Mouse (Mus musculus) forebrain, embryonic 14.5 days (tissue): ENCODE results near the gene Gga1. TPM values are rescaled to one million over a fixed set of nuclear protein-coding genes. Genes with fewer than 3 reads are reported as not detected.

Experiments
- ATAC-seq: fragments of 200-750 bp; cut with Nextera tagmentation; 2 replicates; pipeline ENCODE4 v1.8.0; 2017; ENCODE audit warnings: mild to moderate bottlenecking, moderate library complexity
- DNase-seq: peaks from one replicate; pipeline ENCODE4 v3.0.0-alpha.2; 2015; ENCODE audit warnings: low spot score
- H3K27ac ChIP-seq: fragments of 300-500 bp; sonication (generic); 2 replicates; pipeline ENCODE4 v1.5.1; 2014; ENCODE audit warnings: low read depth, mild to moderate bottlenecking, control low read depth, low read length, moderate library complexity
- H3K27me3 ChIP-seq: fragments of 300-500 bp; sonication (generic); replicated peaks from 2 replicates; pipeline ENCODE4 v1.6.1; 2014; ENCODE audit warnings: low read length, control low read depth, mixed read lengths; ENCODE audit not compliant: control insufficient read depth, insufficient read depth
- H3K36me3 ChIP-seq: fragments of 300-500 bp; sonication (generic); 2 replicates; pipeline ENCODE4 v1.6.1; 2014; ENCODE audit warnings: low read length, control low read depth; ENCODE audit not compliant: control insufficient read depth, insufficient read depth
- H3K4me1 ChIP-seq: fragments of 300-500 bp; sonication (generic); 2 replicates; pipeline ENCODE4 v1.6.1; 2014; ENCODE audit warnings: antibody characterized with exemption, low read length, control low read depth; ENCODE audit not compliant: control insufficient read depth, insufficient read depth
- H3K4me2 ChIP-seq: fragments of 300-500 bp; sonication (generic); 2 replicates; pipeline ENCODE4 v1.6.1; 2014; ENCODE audit warnings: mild to moderate bottlenecking, control low read depth, low read length
- H3K4me3 ChIP-seq: fragments of 300-500 bp; sonication (generic); 2 replicates; pipeline ENCODE4 v1.5.1; 2014; ENCODE audit warnings: low read depth, low read length, control low read depth
- H3K9ac ChIP-seq: fragments of 300-500 bp; sonication (generic); 2 replicates; pipeline ENCODE4 v1.6.1; 2014; ENCODE audit warnings: mild to moderate bottlenecking, low read length, control low read depth, moderate library complexity
- H3K9me3 ChIP-seq: fragments of 300-500 bp; sonication (generic); replicated peaks from 2 replicates; pipeline ENCODE4 v1.6.1; 2016; ENCODE audit warnings: low read length, control low read depth, mixed read lengths; ENCODE audit not compliant: control insufficient read depth
- WGBS: fragments of 180-500 bp; shearing (Covaris S2); extraction: QIAGEN DNeasy Blood & Tissue Kit; methylation state at CpG from one replicate; pipeline ENCODE4 v1.1.7; 2014; 5-methylcytosine and 5-hydroxymethylcytosine counted together
- polyA plus RNA-seq: library from polyadenylated mRNA; unstranded; fragments of >200 nt; fragmentation: Nextera tagmentation; extraction: Ambion mirVana; gene quantifications from 2 replicates; pipeline ENCODE4 v1.2.1, GENCODE M21; 2014

Gga1 gene
- polyA plus RNA-seq, 1 experiment from 2014 or later: 34.8 TPM

- Histone ChIP-seq H3K9ac (no peak overlapping the region), H3K9me3 (no peaks in the 10 kb centered on the region), H3K27ac (no peak overlapping the region), H3K27me3 (0 out of 2 replicates have a peak, but pooled peaks cover 3% of the 10 kb centered on the region), H3K4me3 (no peak overlapping the region), H3K4me2 (no peak overlapping the region), H3K36me3 (peaks cover 24% of the 10 kb centered on the region), H3K4me1 (peaks cover 4% of the 10 kb centered on the region; the same call in 1 of the 2 replicates)
- 86% methylated on average over 4 of the region's 4 CpGs for WGBS
- no peak for ATAC-seq
- no peak for DNase-seq
Measured at GRCm38 (mm10) chr15:78897488-78897887, 20.5 kb downstream of the Gga1 start.

DNA sequence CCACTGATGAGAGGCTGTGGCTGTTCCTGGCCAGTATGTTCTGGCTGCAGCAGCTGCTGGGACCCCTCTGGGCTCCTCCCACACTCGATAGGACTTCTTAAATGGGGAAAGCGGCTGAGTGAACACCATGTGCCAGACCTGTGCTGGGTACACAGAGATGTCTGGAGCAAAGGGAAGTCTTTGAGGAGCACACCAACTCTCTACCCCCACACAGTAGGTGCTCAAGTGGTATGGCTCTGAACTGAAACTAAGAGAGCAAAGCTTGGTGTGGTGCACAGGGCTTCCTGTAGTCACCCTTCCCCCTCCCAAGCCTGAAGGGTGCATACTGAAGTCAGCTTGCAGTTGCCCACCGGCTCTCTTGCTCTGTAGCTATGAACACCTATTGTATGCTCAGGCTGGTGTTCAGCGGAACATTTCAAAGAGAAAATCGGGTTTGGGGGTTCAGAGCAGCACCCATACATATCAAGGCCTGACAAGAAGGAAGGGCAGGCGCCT lies 21.6 kb downstream of the Gga1 start:
- ATAC-seq (no peak), DNase-seq (no peak)
- no peaks in the 10 kb centered on the region for H3K9me3 ChIP-seq
- H3K4me3 ChIP-seq: no peak overlapping the region
- H3K27me3 ChIP-seq: 0 out of 2 replicates have a peak, but pooled peaks cover 3% of the 10 kb centered on the region
- WGBS: 58% methylated on average over 6 of the region's 6 CpGs
- peaks cover 4% of the 10 kb centered on the region; the same call in 1 of the 2 replicates for H3K4me1 ChIP-seq
- no peak overlapping the region for H3K9ac ChIP-seq
- H3K36me3 ChIP-seq: peaks cover 15% of the 10 kb centered on the region
- no peak overlapping the region for H3K27ac ChIP-seq
- H3K4me2 ChIP-seq: no peak overlapping the region

DNA sequence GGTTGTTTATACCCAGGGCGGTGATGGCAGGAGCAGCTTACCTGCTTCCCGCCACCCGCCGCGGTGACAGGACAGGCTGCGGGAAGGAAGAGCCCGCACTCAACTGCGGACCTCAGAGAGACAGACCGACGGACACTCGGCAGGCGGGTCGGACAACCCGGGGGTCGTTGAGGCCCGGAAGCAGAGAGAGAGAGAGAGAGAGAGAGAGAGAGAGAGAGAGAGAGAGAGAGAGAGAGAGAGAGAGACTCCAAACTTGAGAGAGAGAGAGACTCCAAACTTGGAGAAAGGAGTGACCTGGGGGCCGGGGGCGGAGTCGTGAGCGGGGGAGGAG lies 22.4 kb downstream of the Gga1 start, which contains the start of gene Gm49510:
TSS of gene Gm49510 (plus strand) at position 259 of the 331 bp plus-strand sequence.
- Histone ChIP-seq H3K9me3 (no peaks in the 10 kb centered on the region), H3K27ac (peak within 1 kb of the TSS; percentile 17; the same call in 1 of the 2 replicates), H3K36me3 (peaks cover 9% of the 10 kb centered on the region; the same call in 1 of the 2 replicates), H3K9ac (peak within 1 kb of the TSS; percentile 69), H3K4me1 (peaks cover 4% of the 10 kb centered on the region; the same call in 1 of the 2 replicates), H3K4me3 (peak within 1 kb of the TSS; percentile 46), H3K27me3 (0 out of 2 replicates have a peak, but pooled peaks cover 3% of the 10 kb centered on the region), H3K4me2 (peak within 1 kb of the TSS; percentile 88)
- ATAC-seq (no peak), DNase-seq (no peak)
- WGBS: 2% methylated on average over 17 of the region's 20 CpGs

GRCm38 (mm10) chr15:78899740-78900584 lies 23.0 kb downstream of the Gga1 start, which contains the start of gene Sh3bp1:
Sh3bp1 (plus strand) TSS chr15:78899768.
- Histone ChIP-seq H3K4me1 (peaks cover 4% of the 10 kb centered on the region; the same call in 1 of the 2 replicates), H3K9ac (peak within 1 kb of the TSS; percentile 69), H3K4me3 (peak within 1 kb of the TSS; percentile 46), H3K27me3 (0 out of 2 replicates have a peak, but pooled peaks cover 3% of the 10 kb centered on the region), H3K27ac (peak within 1 kb of the TSS; percentile 17; the same call in 1 of the 2 replicates), H3K9me3 (no peaks in the 10 kb centered on the region), H3K4me2 (peak within 1 kb of the TSS; percentile 88), H3K36me3 (peaks cover 4% of the 10 kb centered on the region; the same call in 1 of the 2 replicates)
- 2% methylated on average over 47 of the region's 47 CpGs for WGBS
- ATAC-seq (peak; percentile 50; the same call in 1 of the 2 replicates), DNase-seq (peak; percentile 50)

- Histone ChIP-seq H3K4me1 (peaks cover 4% of the 10 kb centered on the region; the same call in 1 of the 2 replicates), H3K27me3 (0 out of 2 replicates have a peak, but pooled peaks cover 3% of the 10 kb centered on the region), H3K9ac (peak overlapping the region; percentile 69), H3K36me3 (no peaks in the 10 kb centered on the region), H3K4me3 (peak overlapping the region; percentile 46), H3K27ac (no peak overlapping the region), H3K9me3 (no peaks in the 10 kb centered on the region), H3K4me2 (peak overlapping the region; percentile 88)
- no peak for ATAC-seq
- 22% methylated on average over 18 of the region's 18 CpGs for WGBS
- DNase-seq: no peak
Measured at GRCm38 (mm10) chr15:78900585-78901421, 23.8 kb downstream of the Gga1 start.

DNA sequence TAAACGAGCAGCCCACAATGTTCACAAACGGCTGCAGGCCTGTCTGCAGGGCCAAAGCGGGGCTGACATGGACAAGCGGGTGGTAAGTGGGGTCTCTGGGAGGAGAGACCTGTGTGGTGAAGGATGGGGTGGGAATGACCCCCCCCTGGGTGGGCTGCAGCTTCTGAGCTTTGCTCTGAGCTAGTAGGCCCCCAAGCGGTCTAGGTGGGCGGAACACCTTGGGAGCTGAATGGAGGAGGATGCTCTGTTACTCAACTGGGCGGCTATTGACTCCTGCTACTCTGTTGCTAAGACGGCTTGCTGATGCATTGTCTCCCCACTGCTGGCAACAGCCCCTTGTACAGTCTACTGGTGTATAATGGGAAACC lies 24.4 kb downstream of the Gga1 start:
- 0 out of 2 replicates have a peak, but pooled peaks cover 3% of the 10 kb centered on the region for H3K27me3 ChIP-seq
- no peak overlapping the region for H3K9ac ChIP-seq
- H3K4me3 ChIP-seq: no peak overlapping the region
- H3K9me3 ChIP-seq: no peaks in the 10 kb centered on the region
- H3K4me2 ChIP-seq: no peak overlapping the region
- H3K27ac ChIP-seq: no peak overlapping the region
- ATAC-seq: no peak
- H3K36me3 ChIP-seq: no peaks in the 10 kb centered on the region
- H3K4me1 ChIP-seq: peaks cover 4% of the 10 kb centered on the region; the same call in 1 of the 2 replicates
- no peak for DNase-seq
- WGBS: 35% methylated on average over 8 of the region's 8 CpGs

DNA sequence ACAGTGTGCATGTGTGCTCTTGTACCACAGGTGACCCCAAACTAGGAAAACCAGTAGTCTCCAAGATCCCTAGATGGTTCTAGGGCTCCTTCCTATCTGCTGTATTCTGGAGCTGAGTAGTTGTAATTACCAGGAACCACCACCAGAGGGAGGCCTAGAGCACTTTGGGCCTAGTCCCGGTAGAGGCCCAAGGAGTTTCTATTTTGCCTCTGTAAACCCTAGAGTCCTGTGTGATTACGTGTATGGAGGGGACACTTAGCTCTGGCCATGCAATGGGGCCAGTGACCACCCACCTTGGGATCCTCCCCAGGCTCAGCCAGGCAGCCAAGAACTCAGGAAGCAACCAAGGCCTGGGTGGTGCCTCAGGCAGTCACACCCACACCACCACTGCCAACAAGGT lies 26.3 kb downstream of the Gga1 start:
- DNase-seq: peak; percentile 86
- WGBS: 4% methylated on average over 2 of the region's 2 CpGs
- no peak overlapping the region for H3K27ac ChIP-seq
- peaks cover 4% of the 10 kb centered on the region; the same call in 1 of the 2 replicates for H3K4me1 ChIP-seq
- H3K27me3 ChIP-seq: 0 out of 2 replicates have a peak, but pooled peaks cover 3% of the 10 kb centered on the region
- peak; percentile 64 for ATAC-seq
- H3K4me2 ChIP-seq: no peak overlapping the region
- no peak overlapping the region for H3K4me3 ChIP-seq
- no peaks in the 10 kb centered on the region for H3K9me3 ChIP-seq
- no peaks in the 10 kb centered on the region for H3K36me3 ChIP-seq
- no peak overlapping the region for H3K9ac ChIP-seq

GRCm38 (mm10) chr15:78908399-78908798 lies 31.4 kb downstream of the Gga1 start:
- ATAC-seq (no peak), DNase-seq (no peak)
- peaks cover 4% of the 10 kb centered on the region; the same call in 1 of the 2 replicates for H3K4me1 ChIP-seq
- H3K4me3 ChIP-seq: no peak overlapping the region
- H3K27ac ChIP-seq: no peak overlapping the region
- no peak overlapping the region for H3K9ac ChIP-seq
- H3K36me3 ChIP-seq: no peaks in the 10 kb centered on the region
- no peaks in the 10 kb centered on the region for H3K9me3 ChIP-seq
- WGBS: 81% methylated on average over 7 of the region's 7 CpGs
- no peak overlapping the region for H3K4me2 ChIP-seq
- H3K27me3 ChIP-seq: no peaks in the 10 kb centered on the region
